Mouse (Mus musculus) heart, adult 2 months (tissue): Measurements from ENCODE around the gene Bcas3.

Experiments used
- CTCF ChIP-seq: fragments of 200-600 bp; IDR thresholded peaks from 2 replicates; pipeline ENCODE4 v1.8.1; 2022; ENCODE audit warnings: antibody characterized with exemption, mild to moderate bottlenecking, moderate library complexity
- EP300 ChIP-seq: fragments of 200-500 bp; IDR thresholded peaks from 2 replicates; pipeline ENCODE4 v1.6.1; 2011; ENCODE audit warnings: low read depth, low read length, control low read depth; ENCODE audit not compliant: insufficient read depth
- POLR2A ChIP-seq: fragments of 200-500 bp; IDR thresholded peaks from 2 replicates; pipeline ENCODE4 v1.6.1; 2011; ENCODE audit warnings: mild to moderate bottlenecking, low read depth, low read length, control low read depth; ENCODE audit not compliant: insufficient read depth

DNA sequence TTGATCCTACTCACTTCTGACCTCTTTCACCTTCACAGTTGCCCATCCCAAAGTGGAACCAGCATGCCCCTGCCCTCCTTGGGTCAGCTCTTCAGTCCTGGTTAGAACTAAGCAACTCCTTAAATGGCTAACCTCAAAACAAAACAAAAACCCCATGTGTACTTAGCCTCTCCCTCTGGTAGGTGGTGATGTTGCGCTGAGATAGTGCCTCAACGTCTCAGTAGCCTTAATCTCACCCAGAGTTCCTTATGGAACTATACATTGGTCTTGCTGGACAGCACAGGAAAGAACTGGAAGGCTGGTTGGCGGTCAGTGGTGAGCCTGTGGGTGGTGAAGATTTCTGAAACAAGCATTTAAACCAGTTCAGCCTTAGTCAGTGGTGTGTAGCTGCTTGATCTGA is 149.1 kb downstream of the Bcas3 start:
- no peak for TF ChIP-seq POLR2A
- TF ChIP-seq CTCF: no peak
- no peak for TF ChIP-seq EP300
